Mouse (Mus musculus) spleen, adult 2 months (tissue): Measurements from ENCODE around the gene D630003M21Rik.

Experiments
- CTCF ChIP-seq: fragments of 200-500 bp; IDR thresholded peaks from 2 replicates; pipeline ENCODE4 v1.5.1; 2011; ENCODE audit warnings: mild to moderate bottlenecking, inconsistent platforms; ENCODE audit not compliant: insufficient read depth, insufficient read length, insufficient replicate concordance; ENCODE audit errors: extremely low read depth
- POLR2A ChIP-seq: fragments of 200-500 bp; IDR thresholded peaks from 2 replicates; pipeline ENCODE4 v1.6.1; 2011; ENCODE audit warnings: low read depth, low read length, inconsistent platforms

GRCm38 (mm10) chr2:158233106-158233505 lies 4.1 kb upstream of the D630003M21Rik start:
- TF ChIP-seq CTCF (no peak), POLR2A (no peak)
